Mouse (Mus musculus) stomach, embryonic 14.5 days (tissue): Measurements from ENCODE around the gene Fxyd3. TPM values are rescaled to one million over a fixed set of nuclear protein-coding genes. Genes with fewer than 3 reads are reported as not detected.
A peak's percentile ranks its signal among the peaks of the same experiment; 100 is the strongest.

Experiments used
- ATAC-seq: fragments of 200-750 bp; cut with Nextera tagmentation; 2 replicates; pipeline ENCODE4 v1.8.0; 2017; ENCODE audit warnings: low read depth, moderate TSS enrichment; ENCODE audit not compliant: insufficient number of reproducible peaks, insufficient read depth, low FRiP score
- H3K27ac ChIP-seq: fragments of 300-500 bp; sonication (generic); 2 replicates; pipeline ENCODE4 v1.5.1; 2014; ENCODE audit warnings: mild to moderate bottlenecking, low read length, moderate library complexity, mixed read lengths
- H3K27me3 ChIP-seq: fragments of 300-500 bp; sonication (generic); 2 replicates; pipeline ENCODE4 v1.6.1; 2014; ENCODE audit warnings: low read length, control low read depth, mixed read lengths; ENCODE audit not compliant: control insufficient read depth, insufficient read depth
- H3K36me3 ChIP-seq: fragments of 300-500 bp; sonication (generic); 2 replicates; pipeline ENCODE4 v1.6.1; 2014; ENCODE audit warnings: mild to moderate bottlenecking, control low read depth, low read length, moderate library complexity, mixed read lengths; ENCODE audit not compliant: control insufficient read depth, insufficient read depth
- H3K4me1 ChIP-seq: fragments of 300-500 bp; sonication (generic); 2 replicates; pipeline ENCODE4 v1.6.1; 2014; ENCODE audit warnings: low read length, control low read depth, mixed read lengths; ENCODE audit not compliant: control insufficient read depth, insufficient read depth
- H3K4me2 ChIP-seq: fragments of 300-500 bp; sonication (generic); replicated peaks from 2 replicates; pipeline ENCODE4 v1.6.1; 2014; ENCODE audit warnings: low read depth, low read length, control low read depth
- H3K4me3 ChIP-seq: fragments of 300-500 bp; sonication (generic); 2 replicates; pipeline ENCODE4 v1.5.1; 2014; ENCODE audit warnings: low read depth, low read length, control low read depth
- H3K9ac ChIP-seq: fragments of 300-500 bp; sonication (generic); replicated peaks from 2 replicates; pipeline ENCODE4 v1.6.1; 2014; ENCODE audit warnings: low read depth, mild to moderate bottlenecking, control low read depth, low read length, moderate library complexity, mixed read lengths
- H3K9me3 ChIP-seq: fragments of 300-500 bp; sonication (generic); 2 replicates; pipeline ENCODE4 v1.6.1; 2016; ENCODE audit warnings: low read depth, low read length, control low read depth; ENCODE audit not compliant: control insufficient read depth
- WGBS: fragments of 180-500 bp; shearing (Covaris S2); extraction: QIAGEN DNeasy Blood & Tissue Kit; methylation state at CpG from one replicate; pipeline ENCODE4 v1.1.7; 2014; 5-methylcytosine and 5-hydroxymethylcytosine counted together
- polyA plus RNA-seq: library from polyadenylated mRNA; unstranded; fragments of >200 nt; fragmentation: Nextera tagmentation; extraction: Ambion mirVana; gene quantifications from 2 replicates; pipeline ENCODE4 v1.2.1, GENCODE M21; 2014

Gene Fxyd3
- polyA plus RNA-seq, 1 experiment from 2014 or later = 479 TPM

DNA sequence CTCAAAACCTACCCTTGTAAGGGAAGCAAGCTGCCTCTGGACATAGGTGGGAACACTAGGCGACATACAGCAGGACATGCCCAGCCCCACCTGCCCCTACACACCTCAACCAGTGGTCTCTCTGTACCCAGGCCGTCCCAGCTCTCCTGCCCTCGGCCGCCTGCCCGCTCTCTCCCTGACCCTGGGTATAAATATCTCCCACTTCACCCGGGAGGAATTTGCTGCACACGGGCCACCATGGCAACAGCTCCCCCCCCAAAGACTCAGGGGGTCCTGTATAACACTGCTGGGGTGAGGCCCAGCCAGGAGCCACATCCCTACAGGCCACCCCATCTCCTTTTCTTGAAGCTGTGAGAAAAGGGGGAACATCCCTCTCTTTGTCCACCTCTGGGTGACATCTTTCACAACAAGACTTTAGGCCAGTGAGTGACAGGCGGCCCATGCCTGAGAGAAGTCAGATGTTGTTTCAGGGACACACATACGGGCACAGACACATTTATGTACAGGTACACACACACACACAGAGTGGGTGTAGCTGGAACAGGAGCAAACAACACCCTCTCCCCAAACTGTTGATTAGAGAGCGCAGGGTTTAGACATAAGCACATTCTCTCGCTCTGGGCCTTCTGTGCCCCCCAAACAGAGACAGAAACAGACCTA is 21.7 kb downstream of the Fxyd3 start:
- ATAC-seq = no peak
- H3K9ac ChIP-seq = peak overlapping the region; percentile 25; the same call in 1 of the 2 replicates

DNA sequence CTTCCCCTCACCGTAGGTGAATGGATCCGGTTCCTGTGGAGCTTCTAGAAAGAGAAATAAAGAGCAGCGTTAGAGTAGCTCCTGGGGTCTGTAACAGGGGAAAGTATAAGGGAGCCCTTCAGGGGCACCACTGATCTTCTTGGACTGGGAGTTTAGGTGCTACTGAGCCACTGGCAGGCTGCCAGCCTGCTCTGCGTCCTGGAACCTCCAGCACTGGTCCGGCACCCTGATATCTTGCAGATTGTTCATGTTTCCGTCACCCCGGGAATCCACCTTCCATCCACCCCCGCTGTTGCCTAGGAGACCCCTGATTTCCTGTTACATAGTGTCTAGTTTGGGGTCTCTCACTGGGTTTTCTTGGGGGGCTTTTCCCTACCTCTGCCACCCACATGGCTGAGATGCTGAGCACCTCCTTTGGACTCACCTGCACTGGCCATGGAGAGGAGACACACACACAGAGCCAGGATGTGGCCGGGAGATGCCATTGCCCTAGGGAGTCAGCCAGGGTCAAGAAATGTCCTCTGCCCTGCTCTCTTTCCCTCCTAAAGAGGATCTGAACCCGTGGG is 22.5 kb downstream of the Fxyd3 start:
- 30% methylated on average over 10 of the region's 10 CpGs for WGBS
- no peaks in the 10 kb centered on the region for H3K36me3 ChIP-seq
- H3K9me3 ChIP-seq = no peaks in the 10 kb centered on the region
- peak overlapping the region; percentile 35; the same call in 1 of the 2 replicates for H3K4me2 ChIP-seq
- H3K27ac ChIP-seq = peak overlapping the region; percentile 72; the same call in 1 of the 2 replicates
- H3K4me3 ChIP-seq = 0 out of 2 replicates have a peak overlapping the region, but pooled peaks have one; percentile 19
- no peak for ATAC-seq
- peaks cover 24% of the 10 kb centered on the region for H3K27me3 ChIP-seq
- peaks cover 55% of the 10 kb centered on the region for H3K4me1 ChIP-seq
- 0 out of 2 replicates have a peak overlapping the region, but pooled peaks have one; percentile 6 for H3K9ac ChIP-seq

More for the DNA sequence above, 21.7 kb downstream of the Fxyd3 start:
- Histone ChIP-seq H3K9me3 (no peaks in the 10 kb centered on the region), H3K36me3 (no peaks in the 10 kb centered on the region), H3K4me3 (peak overlapping the region; percentile 19), H3K4me1 (peaks cover 54% of the 10 kb centered on the region), H3K27me3 (peaks cover 24% of the 10 kb centered on the region), H3K27ac (peak overlapping the region; percentile 72), H3K4me2 (peak overlapping the region; percentile 35)
- 36% methylated on average over 11 of the region's 11 CpGs for WGBS

DNA sequence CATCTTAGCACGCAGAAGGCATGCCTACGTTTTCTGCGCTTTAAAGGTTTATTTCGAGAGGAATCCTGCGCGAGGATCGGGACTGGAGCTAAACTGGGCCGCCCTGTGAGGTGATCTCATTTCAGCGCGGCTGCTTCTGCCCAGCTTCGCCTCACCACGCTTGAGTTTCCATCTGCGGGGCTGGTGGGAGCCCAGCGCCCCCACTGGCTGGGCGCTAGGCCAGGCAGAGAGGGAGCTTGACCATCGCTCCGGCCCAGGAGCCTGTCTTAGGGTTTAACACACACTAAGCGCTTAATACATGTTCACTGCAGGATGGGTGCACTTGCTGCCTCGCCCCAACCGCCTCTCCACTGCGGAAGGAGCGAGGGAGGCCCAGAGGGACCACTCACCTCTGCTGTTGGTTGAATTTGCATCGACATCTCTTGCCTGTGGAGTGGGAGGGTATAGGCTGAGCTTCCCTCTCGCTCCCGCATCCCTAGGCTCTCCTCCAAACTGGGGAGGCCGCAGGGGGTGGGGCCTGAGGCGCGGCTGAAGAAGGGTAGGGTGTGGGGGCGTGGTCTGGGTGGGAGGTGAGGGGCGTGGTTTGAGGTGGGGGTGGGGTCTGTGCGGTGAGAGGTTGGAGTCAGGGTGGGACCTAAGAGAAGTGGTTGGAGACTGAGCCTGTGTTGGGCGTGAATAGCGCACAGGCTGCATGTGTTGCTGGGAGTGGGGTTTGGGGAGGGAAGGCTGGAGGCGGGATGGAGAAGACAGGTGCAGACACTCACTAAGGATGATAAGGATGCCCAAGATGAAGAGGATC is 23.7 kb downstream of the Fxyd3 start:
- peaks cover 54% of the 10 kb centered on the region for H3K4me1 ChIP-seq

DNA sequence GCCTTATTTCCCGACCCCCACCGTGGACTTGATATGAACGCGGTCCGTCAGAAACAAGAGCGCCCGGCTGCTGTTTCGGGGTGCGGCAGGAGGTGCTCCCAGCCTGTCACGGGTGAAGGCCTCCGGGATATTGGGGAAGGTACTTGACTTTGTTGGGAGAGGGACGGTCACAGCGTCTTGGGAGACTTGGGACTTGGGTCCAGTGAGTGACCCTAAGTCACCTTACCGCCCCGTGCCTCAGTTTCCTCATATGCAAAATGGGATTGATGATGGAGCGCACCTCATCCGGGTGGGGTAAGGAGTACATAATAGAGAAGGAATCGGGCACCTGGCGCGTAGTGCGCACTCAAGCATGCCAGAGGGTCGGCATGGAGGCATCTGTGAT is 24.3 kb downstream of the Fxyd3 start:
- ATAC-seq = no peak
- H3K27me3 ChIP-seq = peaks cover 24% of the 10 kb centered on the region
- peak overlapping the region; percentile 12; the same call in 1 of the 2 replicates for H3K4me3 ChIP-seq
- H3K36me3 ChIP-seq = no peaks in the 10 kb centered on the region
- H3K27ac ChIP-seq = no peak overlapping the region
- no peaks in the 10 kb centered on the region for H3K9me3 ChIP-seq
- H3K4me1 ChIP-seq = peaks cover 54% of the 10 kb centered on the region
- WGBS = 8% methylated on average over 22 of the region's 22 CpGs
- no peak overlapping the region for H3K9ac ChIP-seq
- H3K4me2 ChIP-seq = peak overlapping the region; percentile 31

More for the DNA sequence above, 23.7 kb downstream of the Fxyd3 start:
- H3K4me3 ChIP-seq = peak overlapping the region; percentile 12; the same call in 1 of the 2 replicates
- no peaks in the 10 kb centered on the region for H3K36me3 ChIP-seq
- H3K4me2 ChIP-seq = peak overlapping the region; percentile 31
- peak; percentile 24; the same call in 1 of the 2 replicates for ATAC-seq
- peaks cover 24% of the 10 kb centered on the region for H3K27me3 ChIP-seq
- no peak overlapping the region for H3K9ac ChIP-seq
- H3K9me3 ChIP-seq = no peaks in the 10 kb centered on the region
- no peak overlapping the region for H3K27ac ChIP-seq
- WGBS = 4% methylated on average over 34 of the region's 34 CpGs

DNA sequence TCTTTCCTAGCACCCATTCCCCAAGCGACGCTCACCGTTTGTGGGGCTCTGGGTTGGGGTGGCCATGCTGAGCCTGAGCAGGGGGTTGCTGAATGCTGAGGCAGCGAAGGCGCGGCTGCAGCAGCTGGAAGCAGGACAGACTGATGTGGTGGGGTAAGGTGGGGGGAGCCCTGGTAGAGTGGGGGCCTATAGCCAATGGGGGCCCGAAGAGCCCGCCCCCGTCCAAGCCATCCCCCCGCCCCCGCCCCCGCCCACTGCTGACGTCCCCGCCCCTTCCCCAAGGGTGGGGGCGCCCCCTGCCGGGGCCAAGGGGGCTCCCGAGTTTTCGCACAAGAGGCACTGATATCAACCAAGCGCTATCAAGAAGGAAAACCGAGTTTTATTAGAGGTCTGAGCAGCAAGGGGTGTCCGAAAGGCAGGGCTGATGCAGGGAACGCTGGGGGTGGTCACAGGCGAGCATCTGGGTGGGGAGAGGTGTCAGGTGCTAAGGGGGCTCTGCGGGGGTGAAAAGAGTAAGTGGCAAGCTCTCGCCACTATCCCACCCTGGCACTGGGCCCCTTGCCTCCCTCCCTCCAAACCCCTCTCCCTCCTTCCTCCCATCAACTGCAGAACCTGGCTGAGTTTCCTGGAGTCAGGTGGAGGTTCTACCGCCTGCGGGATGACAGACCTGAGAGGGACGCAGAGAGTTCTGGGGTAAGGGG is 25.0 kb downstream of the Fxyd3 start, which contains the start of gene Fxyd7:
Fxyd7 (minus strand) TSS at position 147 of the 701 bp plus-strand sequence.
- Histone ChIP-seq H3K27ac (no peak within 1 kb of the TSS), H3K36me3 (no peaks in the 10 kb centered on the region), H3K4me1 (peaks cover 54% of the 10 kb centered on the region), H3K4me2 (peak within 1 kb of the TSS; percentile 41), H3K27me3 (peaks cover 24% of the 10 kb centered on the region), H3K9me3 (no peaks in the 10 kb centered on the region), H3K4me3 (peak within 1 kb of the TSS; percentile 29; the same call in 1 of the 2 replicates), H3K9ac (no peak within 1 kb of the TSS)
- 1% methylated on average over 26 of the region's 28 CpGs for WGBS
- ATAC-seq = no peak

DNA sequence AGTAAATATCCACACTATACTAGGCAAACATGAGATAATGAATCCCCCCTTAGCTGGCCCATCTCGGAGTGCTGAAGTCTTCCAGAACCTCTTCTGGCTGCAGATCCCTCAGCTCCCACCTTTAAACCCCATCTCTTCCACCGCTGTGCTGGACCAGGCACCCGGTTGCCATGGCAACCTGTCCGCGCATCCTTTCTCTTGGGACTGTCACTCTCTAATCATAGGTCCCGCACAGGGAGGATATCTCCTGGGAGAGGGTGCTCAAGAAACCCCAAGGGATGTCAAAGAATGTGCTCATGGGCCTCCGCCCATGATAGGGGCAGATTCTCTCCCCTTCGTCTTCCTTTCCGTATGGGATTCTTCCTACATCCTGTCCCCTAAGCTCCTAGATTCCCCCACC is 25.6 kb downstream of the Fxyd3 start:
- H3K36me3 ChIP-seq = no peaks in the 10 kb centered on the region
- peak overlapping the region; percentile 29; the same call in 1 of the 2 replicates for H3K4me3 ChIP-seq
- 2% methylated on average over 9 of the region's 9 CpGs for WGBS
- peak overlapping the region; percentile 41 for H3K4me2 ChIP-seq
- no peak overlapping the region for H3K9ac ChIP-seq
- no peak overlapping the region for H3K27ac ChIP-seq
- peaks cover 24% of the 10 kb centered on the region for H3K27me3 ChIP-seq
- H3K4me1 ChIP-seq = peaks cover 54% of the 10 kb centered on the region
- ATAC-seq = no peak
- no peaks in the 10 kb centered on the region for H3K9me3 ChIP-seq

DNA sequence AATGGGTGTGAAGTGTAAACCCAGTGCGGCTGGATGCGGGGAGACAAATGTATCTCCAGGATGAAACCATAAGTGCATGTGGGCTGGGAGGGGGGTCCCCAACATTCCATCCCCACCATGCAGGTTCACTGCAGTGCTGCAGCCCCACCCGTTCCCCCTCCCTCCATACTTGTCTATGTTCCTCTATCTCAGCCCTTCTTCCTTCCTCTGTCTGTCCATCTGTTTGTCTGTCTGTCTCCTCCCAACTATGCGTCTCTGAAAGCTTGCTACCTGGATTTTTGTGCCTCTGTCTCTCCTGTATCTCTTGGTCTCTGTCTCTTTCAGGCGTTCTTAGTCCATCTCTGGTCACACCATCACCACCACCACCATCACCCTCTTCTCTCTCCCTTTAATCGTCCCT is 26.0 kb downstream of the Fxyd3 start:
- Histone ChIP-seq H3K27ac (no peak overlapping the region), H3K27me3 (peaks cover 24% of the 10 kb centered on the region), H3K9ac (no peak overlapping the region), H3K9me3 (no peaks in the 10 kb centered on the region), H3K4me3 (peak overlapping the region; percentile 29; the same call in 1 of the 2 replicates), H3K4me2 (peak overlapping the region; percentile 41), H3K36me3 (no peaks in the 10 kb centered on the region), H3K4me1 (peaks cover 54% of the 10 kb centered on the region)
- no peak for ATAC-seq
- 5% methylated on average over 6 of the region's 6 CpGs for WGBS
